Mouse (Mus musculus) heart, adult 9 months (tissue): ENCODE results near the gene Hs6st1.

ENCODE experiments used
- DNase-seq, 2 experiments: peaks; one replicate each; pipeline ENCODE4 v3.0.0; 2022; ENCODE audit warnings: low spot score in 2 of 2

The Hs6st1 gene

DNA sequence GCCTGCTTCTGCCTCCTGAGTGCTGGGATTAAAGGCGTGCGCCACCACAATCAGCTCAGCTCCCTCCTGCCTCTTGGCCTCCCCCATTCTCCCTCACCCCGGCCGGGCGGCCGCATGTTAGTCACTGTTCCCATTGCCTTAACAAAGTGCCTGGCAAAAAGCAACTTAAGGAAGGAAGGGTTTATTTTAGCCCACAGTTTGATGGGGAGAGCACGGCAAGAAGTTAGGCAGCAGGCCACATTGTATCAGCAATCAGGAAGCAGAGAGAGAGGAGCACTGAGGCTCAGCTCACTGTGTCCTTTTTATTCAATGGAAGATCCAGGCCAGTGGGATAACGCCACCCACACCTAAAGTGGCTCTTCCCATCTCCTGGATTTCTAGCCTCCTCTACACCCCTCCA is 61.7 kb downstream of the Hs6st1 start:
- DNase-seq = no peak

DNA sequence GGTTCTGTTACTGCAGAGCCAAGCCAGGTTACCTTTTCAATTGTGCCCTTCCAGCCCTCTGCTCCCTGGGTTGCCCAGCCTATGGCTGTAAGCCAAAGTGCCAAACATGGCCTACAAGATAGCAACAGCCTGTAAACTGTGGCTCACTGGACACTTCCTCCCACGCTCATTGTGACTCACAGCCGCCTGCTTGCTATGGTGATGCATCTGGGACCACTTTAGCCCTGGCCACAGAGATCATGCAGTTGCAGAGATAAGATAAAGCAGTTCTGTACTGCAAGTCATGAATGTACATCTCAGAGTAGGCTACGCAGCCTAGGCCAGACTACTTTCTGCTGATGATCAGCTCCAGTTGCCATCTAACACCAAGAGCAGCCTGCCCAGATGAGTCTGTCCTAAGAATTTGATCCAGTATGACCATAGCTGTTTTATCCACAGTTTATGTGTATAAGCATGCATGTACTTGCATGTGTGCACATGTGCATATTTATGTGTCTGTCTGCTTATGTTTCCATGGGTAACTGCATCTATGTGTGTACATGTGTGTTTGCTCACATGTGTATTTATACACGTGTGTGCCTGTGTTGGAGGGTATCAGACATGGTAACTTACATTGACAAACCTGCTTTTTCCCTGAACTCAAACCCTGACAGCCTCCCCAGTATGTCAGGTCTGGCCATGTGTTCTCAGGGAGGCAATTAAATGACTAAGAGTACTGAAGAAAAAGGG is 62.3 kb downstream of the Hs6st1 start:
- no peak for DNase-seq

DNA sequence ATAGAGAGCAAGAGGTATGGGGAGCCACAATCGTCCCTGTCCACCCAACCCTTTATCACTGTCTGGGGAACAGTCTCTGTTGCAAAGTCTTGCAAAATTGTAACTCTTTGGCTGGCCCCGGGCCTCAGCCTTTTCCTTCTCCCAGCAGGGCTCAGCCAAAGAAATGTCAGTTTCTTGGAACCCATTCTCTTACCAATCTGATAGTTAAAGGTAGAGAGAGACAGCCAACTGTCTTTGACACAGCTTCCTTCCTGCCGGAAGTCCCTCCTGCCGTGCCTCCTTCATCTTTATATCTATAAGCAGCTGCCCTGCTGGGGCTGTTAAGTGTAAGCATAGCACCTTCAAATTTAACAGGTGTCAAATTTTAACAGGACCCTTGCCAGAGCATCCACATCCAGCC is 63.0 kb downstream of the Hs6st1 start:
- no peak for DNase-seq

DNA sequence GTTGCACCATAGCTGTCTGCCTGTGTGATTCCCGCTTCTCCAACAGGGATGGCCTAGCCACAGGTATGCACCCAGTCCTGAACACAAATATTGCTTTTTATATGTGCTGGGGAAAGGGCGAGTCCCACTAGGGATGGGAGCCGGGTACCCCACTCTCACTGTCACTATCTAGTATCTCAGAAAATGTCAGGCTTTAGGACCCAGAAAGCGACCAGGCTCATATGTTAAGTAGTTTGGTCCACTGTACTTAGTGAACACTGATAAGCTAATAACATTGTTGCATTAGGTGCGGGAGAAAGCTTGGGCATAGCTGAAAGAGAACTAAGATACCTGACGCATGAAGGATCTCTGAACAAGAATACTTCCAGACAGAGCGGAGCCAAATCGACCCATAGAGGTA is 63.6 kb downstream of the Hs6st1 start:
- no peak for DNase-seq

DNA sequence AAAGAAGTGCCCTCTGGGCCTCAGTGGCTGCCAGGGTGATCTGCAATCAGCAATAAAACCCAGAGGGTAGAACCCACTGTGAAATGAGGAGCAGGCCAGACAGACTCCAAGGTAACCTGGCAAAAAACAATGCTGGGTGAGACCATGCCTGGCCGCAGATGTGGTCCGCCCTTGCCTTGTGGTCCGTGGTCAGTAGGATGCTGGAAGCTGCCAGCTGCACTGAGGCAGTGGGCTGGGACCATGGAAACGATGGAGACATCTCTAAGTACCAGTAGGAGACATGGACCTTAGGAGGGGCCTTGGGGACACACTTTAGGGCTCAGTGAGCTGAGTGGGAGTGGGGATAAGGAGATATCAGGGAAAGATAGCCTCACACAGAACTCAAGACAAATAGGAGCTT is 64.0 kb downstream of the Hs6st1 start:
- DNase-seq = no peak

DNA sequence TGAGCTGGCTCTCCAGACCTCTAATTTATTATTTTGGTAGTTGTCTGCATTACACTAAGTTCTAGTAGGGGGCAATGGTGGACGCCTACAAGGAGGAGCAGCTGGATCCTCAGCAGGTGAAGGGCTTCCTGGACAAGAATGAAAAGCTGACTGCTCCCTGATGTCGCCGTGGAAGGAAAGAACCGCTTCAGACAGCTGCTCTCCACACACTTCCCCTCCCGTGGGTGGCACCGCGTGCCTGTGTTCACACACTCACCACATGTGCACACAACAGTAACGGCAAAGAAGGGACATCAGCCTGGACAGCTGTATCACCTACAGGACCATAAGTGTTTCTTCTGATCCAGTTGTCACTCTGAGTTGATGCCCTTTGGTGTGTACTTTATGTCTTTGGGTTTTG is 64.8 kb downstream of the Hs6st1 start:
- no peak for DNase-seq

DNA sequence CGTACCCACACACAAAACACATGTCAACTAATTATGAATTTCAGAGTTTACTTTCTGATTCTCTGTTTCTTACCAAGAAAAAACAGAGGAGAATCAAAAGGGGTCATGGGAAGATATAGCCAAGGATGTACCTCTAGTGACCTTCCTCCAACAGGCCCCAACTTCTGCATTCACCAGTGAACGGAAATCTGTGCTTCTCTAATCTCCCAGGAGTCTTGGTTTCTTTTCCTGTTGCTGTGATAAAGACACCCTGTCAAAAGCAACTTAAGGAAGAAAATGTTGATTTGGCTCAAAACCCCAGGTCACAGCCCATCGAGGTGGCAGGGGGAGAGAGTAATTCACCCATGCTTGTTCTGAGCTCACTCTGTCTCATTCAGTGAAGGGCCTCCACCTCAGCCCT is 65.4 kb downstream of the Hs6st1 start:
- peak in 1 of 2 experiments; percentile 45 for DNase-seq

DNA sequence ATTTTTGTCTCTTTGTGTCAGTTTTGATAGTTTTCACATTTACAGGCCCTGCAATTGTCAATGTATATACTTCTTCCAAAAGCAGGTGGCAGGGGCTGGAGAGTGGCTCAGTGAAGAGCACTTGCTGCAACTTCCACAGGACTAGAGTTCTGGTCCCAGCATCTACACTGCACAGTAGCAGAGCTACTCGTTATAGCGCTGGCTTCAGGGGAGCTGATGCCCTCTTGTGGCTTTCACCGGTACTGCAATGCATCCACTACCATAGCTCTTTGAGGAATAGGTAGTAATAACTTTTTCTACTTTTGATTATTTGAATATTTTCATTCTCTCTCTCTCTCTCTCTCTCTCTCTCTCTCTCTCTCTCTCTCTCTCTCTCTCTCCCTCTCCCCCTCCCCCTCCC is 66.4 kb downstream of the Hs6st1 start:
- peak; percentile 35 to 64 for DNase-seq

DNA sequence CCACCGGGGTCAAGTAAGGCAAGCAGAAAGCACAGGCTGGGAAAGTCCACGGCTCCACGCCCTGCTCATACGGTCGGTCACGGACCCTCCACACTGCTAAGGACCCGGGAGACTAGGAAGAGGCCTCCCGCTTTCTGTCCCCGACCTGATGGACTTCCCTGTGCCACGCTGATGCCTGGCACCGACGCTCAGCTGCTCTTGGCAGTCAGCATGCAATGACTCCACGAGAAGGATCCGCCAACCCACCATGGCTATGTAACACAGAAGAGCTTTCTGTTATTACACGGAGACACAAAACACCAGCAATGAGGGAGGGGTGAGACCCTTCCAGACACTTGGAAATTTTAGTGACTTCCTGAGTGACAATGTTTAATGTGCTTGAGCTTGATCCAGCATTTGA is 72.1 kb downstream of the Hs6st1 start:
- no peak for DNase-seq

DNA sequence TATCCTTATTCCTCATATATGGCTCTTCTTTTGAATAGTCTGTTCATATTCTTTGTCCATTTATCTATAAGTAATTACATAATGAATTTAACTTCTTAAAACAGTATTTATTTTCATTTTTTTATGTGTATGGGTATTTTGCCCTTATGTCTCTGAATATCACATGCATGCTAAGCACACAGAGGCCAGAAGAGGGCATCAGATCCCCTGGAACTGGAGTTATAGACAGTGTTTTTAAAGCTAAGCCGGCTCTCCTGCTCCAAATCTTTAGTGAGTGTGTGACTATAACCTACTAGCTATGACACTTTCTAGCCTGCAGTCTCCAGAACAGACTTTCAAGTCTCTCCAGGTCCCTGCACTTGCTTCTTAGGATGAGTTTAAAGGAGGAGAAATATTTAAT is 76.8 kb downstream of the Hs6st1 start:
- DNase-seq = peak in 1 of 2 experiments; percentile 15

DNA sequence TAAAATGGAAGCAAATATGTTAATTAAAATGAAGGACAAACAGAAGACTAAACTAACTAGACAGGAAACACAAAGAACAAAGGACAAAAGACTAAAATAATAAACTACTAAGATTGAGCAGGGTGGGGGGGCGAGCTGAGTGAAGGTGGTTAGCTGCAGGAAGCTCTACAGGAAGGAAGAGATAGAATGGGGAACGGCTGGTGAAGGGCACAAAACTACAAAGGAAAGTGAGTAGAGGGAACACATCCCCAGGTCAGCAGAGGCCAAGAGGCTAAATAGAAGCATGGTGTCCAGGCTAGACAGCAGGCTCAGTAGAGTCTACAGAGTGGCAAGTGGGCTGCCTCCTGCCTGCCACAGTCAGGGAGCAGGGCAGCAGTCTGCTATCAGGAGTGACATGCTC is 80.6 kb downstream of the Hs6st1 start:
- no peak for DNase-seq

DNA sequence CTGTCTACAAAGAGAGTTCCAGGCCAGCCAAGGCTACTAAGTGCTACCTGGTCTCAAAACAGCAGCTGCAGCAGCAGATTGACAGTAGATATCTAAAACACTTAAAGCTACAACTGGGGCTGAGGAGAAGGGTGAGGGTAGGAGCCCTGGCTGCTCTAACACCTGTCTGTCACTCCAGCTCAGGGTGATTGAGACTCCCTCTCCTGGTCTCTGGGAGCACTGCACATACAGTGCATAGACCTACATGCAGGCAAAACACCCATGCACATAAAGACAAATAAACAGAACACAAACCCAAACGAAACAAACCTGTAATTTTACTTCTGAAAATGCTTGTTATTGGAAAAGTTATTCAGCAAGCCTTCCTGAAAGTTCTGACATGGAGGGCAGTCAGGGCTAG is 81.2 kb downstream of the Hs6st1 start:
- no peak for DNase-seq
